Mouse (Mus musculus) brown adipose tissue, adult 24 weeks (tissue): ENCODE measurements around the gene Rnf41. TPM values are rescaled to one million over a fixed set of nuclear protein-coding genes. Genes with fewer than 3 reads are reported as not detected.
A peak's percentile ranks its signal among the peaks of the same experiment; 100 is the strongest.

Experiments
- H3K27ac ChIP-seq: fragments of 200-500 bp; replicated peaks from 2 replicates; pipeline ENCODE4 v1.5.1; 2012; ENCODE audit warnings: low read depth, mild to moderate bottlenecking, low read length
- H3K4me1 ChIP-seq: fragments of 200-500 bp; 2 replicates; pipeline ENCODE4 v1.6.1; 2012; ENCODE audit warnings: low read length, mixed read lengths; ENCODE audit not compliant: control insufficient read depth, insufficient read depth, insufficient read length
- H3K4me3 ChIP-seq: fragments of 200-500 bp; 2 replicates; pipeline ENCODE4 v1.5.1; 2012; ENCODE audit warnings: low read depth, mild to moderate bottlenecking, low read length, moderate library complexity; ENCODE audit not compliant: insufficient read depth
- polyA plus RNA-seq: library from polyadenylated mRNA; stranded (reverse); fragments of >200 nt; gene quantifications from 2 replicates; pipeline ENCODE4 v1.2.4, GENCODE M21; 2012; ENCODE audit not compliant: missing spikeins, insufficient read depth, insufficient read length

Rnf41 gene
- 15.1 and 17.1 TPM in 2 replicates for polyA plus RNA-seq

DNA sequence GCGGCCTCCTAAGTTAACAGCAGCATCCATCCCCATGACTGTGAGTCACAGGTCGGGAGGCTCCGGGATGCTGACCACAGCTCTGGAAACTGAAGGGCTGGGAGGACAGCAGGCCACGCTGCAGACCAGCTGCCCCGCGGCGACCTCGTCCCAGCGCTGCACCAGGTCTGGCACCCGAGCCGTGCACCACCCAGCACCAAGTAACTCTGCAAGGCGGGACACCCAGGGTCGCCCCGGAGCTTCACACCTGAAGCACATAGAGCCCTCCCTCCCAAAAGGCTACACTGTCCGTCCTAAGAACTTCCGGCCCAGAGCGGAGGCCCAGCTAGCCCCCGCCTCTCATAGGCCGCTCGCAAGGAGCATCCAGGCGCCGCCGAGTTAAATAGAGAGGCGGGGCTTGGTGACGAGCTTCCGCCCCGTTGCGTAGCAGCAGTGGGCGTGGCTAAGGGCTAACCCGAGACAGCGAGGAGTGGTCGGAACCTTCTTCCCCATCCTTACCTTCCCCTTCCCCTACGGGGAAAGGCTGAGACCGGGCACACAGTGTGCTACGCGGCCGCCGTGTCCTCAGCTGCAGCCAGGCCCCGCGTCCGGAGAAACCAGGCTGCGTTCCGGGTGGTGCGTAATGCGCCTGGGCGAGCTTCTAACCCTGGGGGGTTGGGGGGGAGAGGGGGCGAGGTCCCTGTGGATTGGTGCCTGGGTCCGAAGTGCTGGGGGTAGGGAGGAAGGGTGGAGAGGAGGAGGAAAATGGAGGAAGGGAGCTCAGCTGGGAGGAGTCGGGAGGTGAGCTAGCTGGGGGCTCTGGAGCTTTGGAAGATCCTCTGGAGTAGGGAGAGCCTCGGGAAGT is at the start of gene Rnf41, which contains the start of gene Nabp2:
Gene Rnf41, plus strand, starts transcription at position 447 of the 844 bp plus-strand sequence.
Gene Nabp2, minus strand, starts transcription at position 282 of the 844 bp plus-strand sequence.
- H3K4me3 ChIP-seq = peak within 1 kb of the TSS; percentile 80
- H3K27ac ChIP-seq = peak within 1 kb of the TSS; percentile 85

DNA sequence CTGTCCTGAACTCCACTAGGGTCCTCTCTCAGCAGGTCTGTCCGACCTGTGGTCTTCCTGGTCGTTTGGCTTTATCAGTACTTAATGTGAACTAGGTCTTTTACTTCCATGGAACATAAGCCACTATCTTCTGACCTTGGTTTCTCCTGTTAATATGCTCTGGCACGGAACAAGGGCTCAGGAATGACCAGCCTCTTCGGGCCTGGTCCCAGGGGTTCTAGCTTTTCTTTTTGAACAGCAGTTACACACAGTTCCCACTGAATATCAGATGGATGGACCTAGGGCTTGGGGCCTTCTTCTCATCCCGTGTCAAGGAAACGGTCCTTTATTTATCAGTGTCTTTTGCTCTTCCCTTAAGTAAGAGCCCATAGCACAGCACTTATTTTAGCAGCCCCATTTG is 49.6 kb upstream of the Rnf41 start:
- Histone ChIP-seq H3K27ac (peak overlapping the region; percentile 96), H3K4me3 (no peak overlapping the region), H3K4me1 (no peaks in the 10 kb centered on the region; the same call in 1 of the 2 replicates)

More for the DNA sequence above, at the start of gene Rnf41, which contains the start of gene Nabp2:
- H3K4me1 ChIP-seq = peaks cover 8% of the 10 kb centered on the region

GRCm38 (mm10) chr10:128362568-128362967 is 48.9 kb upstream of the Rnf41 start:
- Histone ChIP-seq H3K27ac (peak overlapping the region; percentile 96), H3K4me1 (no peaks in the 10 kb centered on the region; the same call in 1 of the 2 replicates), H3K4me3 (no peak overlapping the region)

- Histone ChIP-seq H3K4me3 (peak overlapping the region; percentile 76), H3K27ac (peak overlapping the region; percentile 93), H3K4me1 (no peaks in the 10 kb centered on the region)
Measured at GRCm38 (mm10) chr10:128367899-128368401, 43.5 kb upstream of the Rnf41 start.

DNA sequence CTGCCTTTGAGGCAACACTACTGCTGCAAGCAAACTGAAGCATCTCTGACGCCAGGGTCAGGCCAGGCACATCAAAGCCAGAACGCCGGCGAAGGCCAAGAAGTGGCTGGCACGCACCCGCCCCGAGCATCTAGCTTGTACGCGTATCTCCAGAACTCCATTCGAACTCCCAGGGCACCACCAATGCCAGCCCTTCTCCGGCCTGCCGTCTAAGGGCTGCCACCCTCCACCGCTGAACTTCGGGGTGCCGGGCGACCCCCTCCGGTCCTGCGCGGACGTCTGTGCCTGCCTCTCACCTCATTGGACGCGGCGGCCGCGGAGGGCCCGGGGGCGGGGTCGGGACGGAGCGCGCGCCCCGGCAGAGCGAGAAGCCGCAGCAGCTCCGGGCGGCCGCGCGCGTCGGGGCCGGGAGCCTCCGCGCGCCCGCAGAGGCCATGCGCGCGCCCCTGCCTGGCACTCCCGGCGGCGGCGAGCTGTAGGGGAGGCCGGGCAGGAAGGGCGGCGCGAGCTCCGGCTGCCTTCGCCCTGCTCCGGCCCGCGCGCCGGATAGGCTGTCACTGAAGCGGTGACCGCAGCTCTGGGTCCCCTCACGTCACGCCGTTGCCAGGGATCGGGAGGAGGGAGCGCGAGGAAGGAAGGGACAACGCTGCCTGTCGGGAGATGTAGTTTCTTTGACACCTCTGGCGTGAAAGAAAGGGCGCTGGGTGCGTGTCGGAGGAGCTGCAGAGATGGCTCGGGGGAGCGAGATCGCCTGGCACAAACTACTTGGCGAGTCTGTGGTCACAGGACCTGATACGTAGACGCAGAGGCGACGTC is 42.8 kb upstream of the Rnf41 start, which contains the start of gene Coq10a:
Gene Coq10a, minus strand, starts transcription at position 596 of the 816 bp plus-strand sequence.
- Histone ChIP-seq H3K4me1 (no peaks in the 10 kb centered on the region), H3K27ac (peak within 1 kb of the TSS; percentile 93), H3K4me3 (peak within 1 kb of the TSS; percentile 76)

- Histone ChIP-seq H3K4me3 (peak overlapping the region; percentile 76), H3K27ac (peak overlapping the region; percentile 93), H3K4me1 (no peaks in the 10 kb centered on the region)
Measured at GRCm38 (mm10) chr10:128369218-128369543, 42.3 kb upstream of the Rnf41 start.

DNA sequence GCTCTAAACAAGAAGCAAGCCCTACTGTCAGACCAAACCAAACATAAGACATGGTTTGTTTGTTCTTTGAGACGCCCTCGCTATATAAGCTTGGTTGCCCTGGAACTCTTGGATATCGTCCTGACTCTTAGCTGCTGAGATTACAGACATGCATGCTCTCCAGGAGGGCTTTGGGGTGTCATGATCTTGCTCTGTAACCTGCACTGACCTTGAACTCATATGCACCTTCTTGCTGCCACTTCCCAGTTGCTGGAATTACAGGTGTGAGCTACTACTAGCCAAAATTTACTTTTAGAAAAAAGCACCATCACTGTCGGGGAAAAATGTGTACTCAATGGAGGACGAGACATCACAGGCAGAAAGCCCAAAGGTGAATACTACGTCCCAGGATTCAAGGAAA is 41.9 kb upstream of the Rnf41 start:
- peak overlapping the region; percentile 93 for H3K27ac ChIP-seq
- H3K4me1 ChIP-seq = no peaks in the 10 kb centered on the region
- H3K4me3 ChIP-seq = peak overlapping the region; percentile 76

DNA sequence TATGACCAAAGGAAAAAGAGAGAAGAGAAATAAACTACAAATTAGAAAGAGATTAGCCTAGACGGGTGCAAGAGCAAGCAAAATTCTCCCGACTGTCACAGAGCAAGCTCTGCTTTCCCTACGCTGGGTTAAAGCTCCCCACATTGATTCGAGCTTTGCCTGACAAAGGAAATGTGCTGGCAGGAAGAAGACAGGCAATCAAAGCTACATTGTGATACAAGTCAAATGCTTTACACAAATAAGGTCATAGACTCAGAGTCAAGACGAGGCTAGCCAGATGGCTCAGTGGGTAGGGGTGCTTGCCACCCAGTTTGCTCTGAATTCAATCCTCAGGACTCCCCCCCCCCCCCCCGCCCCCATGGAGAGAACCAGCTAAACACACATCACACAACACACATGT is 41.4 kb upstream of the Rnf41 start:
- H3K27ac ChIP-seq = peak overlapping the region; percentile 93
- no peak overlapping the region for H3K4me3 ChIP-seq

DNA sequence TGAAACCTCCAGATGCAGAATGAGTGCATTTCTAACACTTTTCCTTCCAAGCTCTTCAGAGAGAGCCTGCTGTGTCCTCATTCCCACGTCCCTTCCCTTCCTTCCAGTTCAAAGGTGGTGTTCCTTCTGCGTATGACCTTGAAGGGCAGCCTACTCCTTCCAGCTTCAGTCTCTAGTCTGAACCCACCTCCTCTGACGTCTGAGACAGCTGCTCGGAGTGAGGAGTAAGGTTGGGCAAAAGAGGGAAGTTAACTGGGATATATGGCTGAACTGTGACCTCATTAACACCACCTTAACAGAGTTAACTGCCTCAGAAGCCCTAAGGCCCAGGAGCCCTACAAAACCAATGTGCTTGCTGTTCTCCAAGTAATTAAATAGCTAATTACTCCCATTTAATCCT is 40.9 kb upstream of the Rnf41 start:
- no peaks in the 10 kb centered on the region for H3K4me1 ChIP-seq
- peak overlapping the region; percentile 70 for H3K27ac ChIP-seq
- H3K4me3 ChIP-seq = no peak overlapping the region

More for the DNA sequence above, 41.4 kb upstream of the Rnf41 start:
- H3K4me1 ChIP-seq = no peaks in the 10 kb centered on the region

DNA sequence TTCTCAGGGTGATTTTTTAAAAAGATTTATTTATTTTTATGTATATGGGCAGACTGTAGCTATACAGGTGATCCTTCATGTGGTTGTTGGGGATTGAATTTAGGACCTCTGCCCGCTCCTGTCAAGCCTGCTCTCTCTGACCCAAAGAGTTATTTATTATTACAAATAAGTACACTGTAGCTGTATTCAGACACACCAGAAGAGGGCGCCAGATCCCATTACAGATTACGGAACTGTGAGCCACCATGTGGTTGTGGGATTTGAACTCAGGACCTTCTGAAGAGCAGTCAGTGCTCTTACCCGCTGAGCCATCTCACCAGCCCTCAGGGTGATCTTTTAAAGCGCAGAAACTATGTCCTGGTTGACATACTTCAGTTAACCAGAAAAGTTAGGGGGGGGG is 39.3 kb upstream of the Rnf41 start:
- Histone ChIP-seq H3K4me3 (no peak overlapping the region), H3K27ac (no peak overlapping the region), H3K4me1 (no peaks in the 10 kb centered on the region)

DNA sequence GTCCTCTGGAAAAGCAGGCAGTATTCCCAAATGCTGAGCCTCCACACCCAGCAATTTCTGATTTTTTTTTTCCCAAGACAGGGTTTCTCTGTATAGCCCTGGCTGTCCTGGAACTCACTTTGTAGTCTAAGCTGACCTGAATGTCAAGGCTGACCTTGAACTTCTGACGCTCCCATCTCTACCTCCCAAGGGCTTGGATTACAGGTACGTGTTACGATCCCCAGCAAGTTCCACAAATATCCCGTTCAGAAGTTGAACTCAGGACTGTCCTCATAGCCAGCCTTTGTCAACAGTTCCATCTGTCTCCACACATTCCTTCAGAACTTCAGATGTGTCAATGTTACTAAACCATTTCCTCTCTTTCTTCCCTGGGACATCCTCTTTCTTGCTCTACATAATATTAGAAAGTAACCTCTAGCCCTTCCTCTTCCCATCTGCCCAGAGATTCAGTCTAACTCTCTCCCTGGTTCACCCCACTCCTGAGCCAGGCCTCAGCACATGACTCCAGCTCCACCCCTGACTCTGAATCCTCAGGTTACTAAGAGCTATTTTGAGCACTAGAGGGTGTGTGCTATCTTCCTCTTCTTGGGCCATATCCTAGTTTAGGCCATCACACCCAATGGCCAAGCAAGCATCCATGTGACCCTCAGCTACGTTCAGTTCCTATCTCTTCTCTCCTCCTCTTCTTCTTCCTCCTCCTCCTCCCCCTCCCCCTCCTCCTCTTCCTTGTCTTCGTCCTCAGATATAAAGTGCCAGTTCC is 38.3 kb upstream of the Rnf41 start:
- H3K4me3 ChIP-seq = no peak overlapping the region
- H3K4me1 ChIP-seq = peaks cover 5% of the 10 kb centered on the region; the same call in 1 of the 2 replicates
- peak overlapping the region; percentile 45; the same call in 1 of the 2 replicates for H3K27ac ChIP-seq

- Histone ChIP-seq H3K27ac (no peak overlapping the region), H3K4me3 (no peak overlapping the region), H3K4me1 (peaks cover 7% of the 10 kb centered on the region; the same call in 1 of the 2 replicates)
Measured at GRCm38 (mm10) chr10:128374393-128374792, 37.1 kb upstream of the Rnf41 start.

GRCm38 (mm10) chr10:128376099-128376454 is 35.4 kb upstream of the Rnf41 start:
- Histone ChIP-seq H3K4me1 (peaks cover 7% of the 10 kb centered on the region; the same call in 1 of the 2 replicates), H3K4me3 (peak overlapping the region; percentile 96)

GRCm38 (mm10) chr10:128376455-128377211 is 34.8 kb upstream of the Rnf41 start, which contains the start of gene Ankrd52:
TSS of gene Ankrd52 (plus strand) at chr10:128377115.
- Histone ChIP-seq H3K27ac (peak within 1 kb of the TSS; percentile 92), H3K4me3 (peak within 1 kb of the TSS; percentile 96), H3K4me1 (peaks cover 7% of the 10 kb centered on the region; the same call in 1 of the 2 replicates)

More at GRCm38 (mm10) chr10:128376099-128376454, 35.4 kb upstream of the Rnf41 start:
- peak overlapping the region; percentile 92 for H3K27ac ChIP-seq
